Mouse (Mus musculus) ovary, postnatal 36 days (tissue): Measurements from ENCODE around the gene Rab31.

ENCODE experiments used
- DNase-seq: peaks from one replicate; pipeline ENCODE4 v3.0.0; 2022; ENCODE audit warnings: low spot score, mixed read lengths

The Rab31 gene

GRCm38 (mm10) chr17:65737622-65738021 lies 34.9 kb downstream of the Rab31 start:
- DNase-seq, result no peak

- DNase-seq, result no peak
These were observed 35.4 kb downstream of the Rab31 start for GRCm38 (mm10) chr17:65737175-65737574.

DNA sequence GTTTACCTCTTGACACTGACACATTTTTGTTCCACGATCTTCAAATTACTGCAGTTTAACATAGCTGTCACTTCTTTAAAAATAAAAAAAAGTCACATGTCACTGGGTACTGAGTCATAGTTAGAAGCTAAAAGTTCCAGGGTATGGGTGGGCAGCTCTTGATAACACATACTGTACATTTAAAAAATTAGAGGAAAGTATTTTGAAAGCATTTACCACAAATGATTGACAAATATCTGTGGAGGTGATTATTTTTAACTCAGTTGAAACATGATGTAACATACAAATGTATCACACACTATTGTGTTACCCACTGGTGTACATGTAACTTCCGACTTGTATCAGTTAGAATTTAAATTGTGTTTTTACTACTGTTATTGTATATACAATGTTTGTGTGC lies 37.5 kb downstream of the Rab31 start:
- no peak for DNase-seq

DNA sequence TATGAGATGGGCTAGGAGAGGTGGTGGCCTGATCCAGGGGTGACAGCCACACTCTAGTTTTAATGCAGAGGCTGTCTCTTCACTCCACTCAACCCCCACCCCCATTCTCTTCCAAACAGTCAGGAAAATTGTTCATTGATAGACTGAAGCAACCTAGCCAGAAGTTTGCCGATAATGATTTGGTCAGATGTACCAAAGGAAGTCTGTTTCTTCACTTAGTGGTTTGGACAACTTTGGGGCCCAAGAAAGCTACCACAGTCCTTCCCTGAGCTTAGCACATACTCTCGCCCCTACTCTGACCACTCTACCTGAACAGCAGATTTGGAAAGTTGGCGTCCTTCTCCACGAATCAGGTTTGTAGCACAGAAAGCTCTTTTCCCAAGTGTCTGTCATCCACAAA lies 39.9 kb downstream of the Rab31 start:
- no peak for DNase-seq

DNA sequence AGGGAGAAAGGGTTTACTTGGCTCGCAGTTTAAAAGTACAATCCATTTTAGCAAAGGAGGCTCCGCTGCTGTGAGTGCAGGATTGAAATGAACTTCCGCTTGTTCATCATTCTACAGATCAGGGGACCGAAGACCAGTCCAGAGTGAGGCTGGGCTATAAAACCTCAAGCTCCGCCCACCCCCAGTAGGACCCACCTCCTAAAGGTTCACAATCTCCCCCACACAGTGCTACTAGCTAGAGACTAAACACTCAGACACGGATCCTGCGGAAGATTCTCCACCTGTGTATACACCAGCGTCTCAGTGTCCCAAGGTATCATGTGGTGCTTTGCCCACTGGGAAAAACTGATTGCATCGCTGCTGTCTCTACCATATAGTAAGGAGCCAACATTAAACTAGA lies 40.8 kb downstream of the Rab31 start:
- no peak for DNase-seq

GRCm38 (mm10) chr17:65729945-65730741 lies 42.4 kb downstream of the Rab31 start:
- DNase-seq, result no peak

GRCm38 (mm10) chr17:65726755-65727154 lies 45.8 kb downstream of the Rab31 start:
- no peak for DNase-seq

- DNase-seq, result no peak
These were observed 46.3 kb downstream of the Rab31 start for GRCm38 (mm10) chr17:65726274-65726673.

GRCm38 (mm10) chr17:65725814-65726213 lies 46.7 kb downstream of the Rab31 start:
- no peak for DNase-seq

GRCm38 (mm10) chr17:65725381-65725780 lies 47.2 kb downstream of the Rab31 start:
- DNase-seq, result no peak

GRCm38 (mm10) chr17:65724254-65724653 lies 48.3 kb downstream of the Rab31 start:
- DNase-seq, result no peak

DNA sequence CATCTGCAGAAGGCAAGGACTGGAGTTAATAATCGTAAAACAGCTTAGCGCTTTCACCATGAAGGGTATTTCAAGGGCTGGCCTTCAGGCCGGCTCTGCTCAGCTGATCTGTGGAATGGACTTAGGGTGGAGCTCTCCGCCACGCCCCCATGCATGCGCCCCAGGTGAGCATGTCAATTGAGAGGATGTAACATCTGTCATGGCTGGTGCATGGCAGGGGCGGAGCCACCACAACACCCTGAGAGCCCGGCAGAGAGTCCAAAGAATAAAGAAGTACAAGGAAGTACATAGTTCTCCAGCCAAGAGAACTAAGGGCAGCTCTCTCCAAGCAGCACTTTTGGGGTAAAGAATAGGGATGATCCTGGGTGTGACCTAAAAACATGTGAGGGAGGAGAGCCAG lies 48.9 kb downstream of the Rab31 start:
- DNase-seq, result no peak

DNA sequence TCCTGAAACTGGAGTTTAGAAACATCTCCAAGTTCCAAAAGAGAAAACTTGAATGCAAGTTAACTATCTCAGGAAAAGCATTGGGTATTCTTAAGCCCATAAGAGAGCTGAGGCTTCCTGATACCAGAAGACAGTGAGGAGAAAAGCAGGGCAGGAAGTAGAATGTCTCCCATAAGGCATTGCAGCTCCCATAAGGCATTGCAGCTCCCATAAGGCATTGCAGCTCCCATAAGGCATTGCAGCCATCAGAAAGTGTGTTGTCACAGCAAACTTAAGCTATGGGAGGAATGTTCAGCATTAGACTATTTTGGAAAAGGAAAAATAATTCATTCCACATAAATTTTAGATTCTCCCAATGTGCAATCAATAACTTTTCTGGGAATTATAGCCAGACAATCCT lies 51.2 kb downstream of the Rab31 start:
- DNase-seq, result no peak

- no peak for DNase-seq
These were observed 52.7 kb downstream of the Rab31 start for GRCm38 (mm10) chr17:65719826-65720225.

DNA sequence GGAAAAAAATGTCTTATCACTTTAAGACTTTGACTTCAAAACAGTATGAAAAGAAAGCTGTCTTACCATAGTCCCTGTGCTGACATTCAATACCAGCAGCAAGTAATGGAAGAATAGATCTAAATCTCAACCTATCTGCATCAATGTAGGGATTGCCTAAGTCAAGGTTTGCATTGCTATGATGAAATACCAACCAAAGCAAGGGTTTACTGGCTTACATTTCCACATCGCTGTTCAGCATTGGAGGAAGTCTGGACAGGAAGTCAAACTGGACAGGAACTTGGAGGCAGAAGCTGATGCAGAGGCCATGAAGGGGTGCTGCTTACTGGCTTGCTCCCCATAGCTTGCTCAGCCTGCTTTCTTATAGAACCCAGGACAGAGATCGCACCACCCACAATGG lies 54.0 kb downstream of the Rab31 start:
- DNase-seq, result no peak

DNA sequence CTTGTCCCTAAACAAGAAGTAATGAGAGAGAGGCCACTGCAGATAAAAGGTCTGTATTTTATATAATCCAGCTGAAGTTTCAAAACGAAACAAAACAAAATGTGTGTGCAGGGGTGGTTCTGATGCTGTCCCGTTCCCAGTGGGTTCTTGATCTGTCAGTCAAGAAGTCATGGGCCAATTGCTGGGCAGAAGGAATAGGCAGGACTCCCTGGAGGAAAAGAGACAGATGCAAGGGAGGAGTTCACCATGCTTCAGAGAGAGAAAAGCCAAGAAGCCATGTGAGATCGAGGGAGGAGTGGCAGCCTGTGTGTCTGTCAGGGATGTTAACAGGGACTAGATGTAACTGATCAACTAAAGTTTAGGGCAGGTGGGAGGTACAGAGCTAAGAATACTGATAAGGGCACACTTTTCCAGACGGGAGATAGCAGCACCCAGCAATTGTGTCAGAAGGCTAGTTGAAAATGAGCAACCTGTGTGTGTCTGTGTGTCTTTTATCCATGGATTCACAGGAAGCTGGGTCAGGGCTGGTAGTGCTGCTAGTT lies 54.8 kb downstream of the Rab31 start:
- DNase-seq, result no peak

GRCm38 (mm10) chr17:65714060-65714459 lies 58.5 kb downstream of the Rab31 start:
- DNase-seq, result no peak

- no peak for DNase-seq
These were observed 59.6 kb downstream of the Rab31 start for GRCm38 (mm10) chr17:65712861-65713535.

- no peak for DNase-seq
These were observed 60.8 kb downstream of the Rab31 start for GRCm38 (mm10) chr17:65711779-65712178.

DNA sequence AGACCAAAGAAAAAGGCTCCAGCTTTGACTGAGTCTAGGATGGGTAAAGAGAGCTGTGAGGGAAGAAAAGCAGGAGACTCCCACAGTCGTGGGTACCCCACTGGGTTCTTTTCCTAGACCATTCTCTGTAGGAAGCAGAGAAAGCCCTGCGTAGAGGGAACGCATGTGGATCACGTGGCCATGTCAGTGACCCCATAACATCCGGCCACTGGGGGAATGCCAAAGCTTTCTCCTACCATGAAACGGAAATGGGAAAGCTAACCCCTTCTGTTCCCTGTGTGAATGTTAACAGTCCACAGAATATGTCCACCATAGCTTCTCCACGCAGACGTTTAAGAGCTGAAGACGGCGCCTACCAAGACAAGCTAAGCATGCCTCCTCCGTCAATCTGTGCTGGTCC lies 62.0 kb downstream of the Rab31 start:
- DNase-seq, result no peak

DNA sequence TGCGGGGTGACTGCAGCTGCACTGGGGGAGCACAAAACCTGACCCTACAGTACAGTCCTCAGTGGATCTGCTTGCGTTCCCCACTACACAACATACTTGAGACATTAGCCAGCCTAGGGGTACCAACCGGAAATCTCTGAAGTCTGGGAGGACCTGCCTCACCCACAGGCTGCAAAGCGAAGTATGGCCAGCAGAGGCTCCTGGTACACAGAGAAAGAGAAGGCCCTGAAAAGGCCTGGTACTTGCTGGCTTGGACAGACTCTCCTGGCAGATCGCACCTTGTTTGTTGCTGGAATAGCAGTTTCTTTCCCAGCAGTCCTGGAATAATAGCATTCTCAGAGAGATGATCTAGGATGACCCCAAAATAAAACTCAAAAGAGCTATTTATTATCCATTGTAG lies 66.3 kb downstream of the Rab31 start:
- peak; percentile 70 for DNase-seq

GRCm38 (mm10) chr17:65703527-65704391 lies 68.8 kb downstream of the Rab31 start:
- no peak for DNase-seq
